Mouse (Mus musculus) c-Kit-positive CD71-positive TER-119-positive erythroid progenitor cells, embryonic 14.5 days (primary cell): ENCODE results near the gene Sipa1l2.

Experiments used
- DNase-seq: peaks from one replicate; pipeline ENCODE4 v3.0.0-alpha.2; 2013; ENCODE audit warnings: low spot score

Gene Sipa1l2

GRCm38 (mm10) chr8:125580426-125580825 lies 10.8 kb upstream of the Sipa1l2 start:
- no peak for DNase-seq

GRCm38 (mm10) chr8:125576127-125576526 lies 6.5 kb upstream of the Sipa1l2 start:
- DNase-seq = no peak

- DNase-seq = peak; percentile 18
Observed at GRCm38 (mm10) chr8:125574280-125574679, 4.7 kb upstream of the Sipa1l2 start.

GRCm38 (mm10) chr8:125572246-125572645 lies 2.6 kb upstream of the Sipa1l2 start:
- no peak for DNase-seq

- DNase-seq = peak; percentile 43
Observed at GRCm38 (mm10) chr8:125570835-125571465, 1.3 kb upstream of the Sipa1l2 start.

- DNase-seq = no peak
Observed at GRCm38 (mm10) chr8:125570389-125570788, 781 bp upstream of the Sipa1l2 start.

GRCm38 (mm10) chr8:125568851-125569532 lies 616 bp downstream of the Sipa1l2 start:
- peak; percentile 12 for DNase-seq

- no peak for DNase-seq
Observed at GRCm38 (mm10) chr8:125568421-125568850, 1.2 kb downstream of the Sipa1l2 start.

GRCm38 (mm10) chr8:125567569-125567968 lies 2.0 kb downstream of the Sipa1l2 start:
- no peak for DNase-seq

- DNase-seq = no peak
Observed at GRCm38 (mm10) chr8:125562878-125563277, 6.7 kb downstream of the Sipa1l2 start.

- no peak for DNase-seq
Observed at GRCm38 (mm10) chr8:125560825-125561490, 8.7 kb downstream of the Sipa1l2 start.

- no peak for DNase-seq
Observed at GRCm38 (mm10) chr8:125559066-125559653, 10.4 kb downstream of the Sipa1l2 start.

GRCm38 (mm10) chr8:125558109-125559065 lies 11.2 kb downstream of the Sipa1l2 start:
- peak; percentile 13 for DNase-seq

GRCm38 (mm10) chr8:125557391-125558108 lies 12.1 kb downstream of the Sipa1l2 start:
- DNase-seq = no peak

GRCm38 (mm10) chr8:125556706-125557105 lies 12.9 kb downstream of the Sipa1l2 start:
- DNase-seq = no peak

GRCm38 (mm10) chr8:125550567-125550966 lies 19.0 kb downstream of the Sipa1l2 start:
- no peak for DNase-seq

GRCm38 (mm10) chr8:125547296-125547695 lies 22.3 kb downstream of the Sipa1l2 start:
- DNase-seq = no peak

GRCm38 (mm10) chr8:125545866-125546265 lies 23.7 kb downstream of the Sipa1l2 start:
- DNase-seq = no peak

GRCm38 (mm10) chr8:125542893-125543613 lies 26.6 kb downstream of the Sipa1l2 start:
- no peak for DNase-seq
